Comparison of ENCODE assay signal across 15 mouse cellular contexts in genomic region chr15:6906260-6907047, GRCm38 (mm10). TPM values are rescaled to one million over a fixed set of nuclear protein-coding genes. Genes with fewer than 3 reads are reported as not detected.
"Had no signal": no experiment of that assay in that cellular context is flagged by ENCODE, and none has a peak within 500 bp of the region (broad histone marks: within the 10 kb centered on the region; RNA-seq: fewer than 3 reads in every experiment).

No protein-coding gene starts in this region.

- H3K4me2 ChIP-seq: limb, embryonic 12.5 days; liver, embryonic 13.5 days; lung, embryonic 15.5 days; midbrain, embryonic 13.5 days; neural tube, embryonic 15.5 days had no signal

- H3K9me3 ChIP-seq: limb, embryonic 12.5 days; liver, embryonic 13.5 days; lung, embryonic 15.5 days; midbrain, embryonic 13.5 days; neural tube, embryonic 15.5 days had no signal

- ATAC-seq: liver, postnatal 0 days; midbrain, embryonic 13.5 days had no signal

- H3K27ac ChIP-seq: limb, embryonic 12.5 days; liver, embryonic 13.5 days; lung, embryonic 15.5 days; midbrain, embryonic 13.5 days; neural tube, embryonic 15.5 days had no signal

- DNase-seq: kidney, adult 8-10 months; kidney, postnatal 25 days; liver; liver, embryonic 13.5 days; liver, postnatal 0 days; lung, postnatal 14 days; right cerebral cortex, adult 18-20 months; right cerebral cortex, postnatal 25 days; thymus, postnatal 36 days had no signal

- H3K36me3 ChIP-seq: limb, embryonic 12.5 days; liver, embryonic 13.5 days; lung, embryonic 15.5 days; midbrain, embryonic 13.5 days; neural tube, embryonic 15.5 days had no signal

- H3K4me1 ChIP-seq: midbrain, embryonic 13.5 days had no signal

- H3K27me3 ChIP-seq: neural tube, embryonic 15.5 days had no signal

- H3K9ac ChIP-seq: limb, embryonic 12.5 days; liver, embryonic 13.5 days; liver, postnatal 0 days; lung, embryonic 15.5 days; midbrain, embryonic 13.5 days; neural tube, embryonic 15.5 days had no signal

- H3K4me3 ChIP-seq: limb, embryonic 12.5 days; liver, embryonic 13.5 days; lung, embryonic 15.5 days; midbrain, embryonic 13.5 days; myocyte; neural tube, embryonic 15.5 days had no signal

RNA-seq across cellular contexts. Expression of gene Osmr, which starts 31.7 kb away (rescaled TPM):
- total RNA-seq: megakaryocyte progenitor cell, adult 5-6 weeks had no signal
